Mouse (Mus musculus): ENCODE measurements around the gene Gpr176. TPM values are rescaled to one million over a fixed set of nuclear protein-coding genes. Genes with fewer than 3 reads are reported as not detected.

Gpr176 gene
- polyA plus RNA-seq, 1 experiment = 5.6 TPM

- no peak overlapping the region for H3K4me3 ChIP-seq (replicated peaks; ENCODE audit: insufficient read depth, low read depth, low read length)
- no peaks in the 10 kb centered on the region for H3K4me1 ChIP-seq (ENCODE audit: control insufficient read depth, insufficient read depth, low read length)
- H3K27ac ChIP-seq (ENCODE audit: insufficient read depth, low read length) = no peak overlapping the region
- no peak for DNase-seq
- 85% methylated on average over 10 of the region's 10 CpGs for WGBS
- TF ChIP-seq CTCF (IDR thresholded peaks at IDR 0.05; ENCODE audit: borderline replicate concordance, insufficient read depth, low read depth, low read length) (no peak), POLR2A (IDR thresholded peaks at IDR 0.05; ENCODE audit: borderline replicate concordance, insufficient read depth, low read length) (no peak)
- H3K27me3 ChIP-seq (ENCODE audit: control insufficient read depth, insufficient read depth, low read length) = no peaks in the 10 kb centered on the region
Measured at GRCm38 (mm10) chr2:118271606-118272005, 101.6 kb downstream of the Gpr176 start.

DNA sequence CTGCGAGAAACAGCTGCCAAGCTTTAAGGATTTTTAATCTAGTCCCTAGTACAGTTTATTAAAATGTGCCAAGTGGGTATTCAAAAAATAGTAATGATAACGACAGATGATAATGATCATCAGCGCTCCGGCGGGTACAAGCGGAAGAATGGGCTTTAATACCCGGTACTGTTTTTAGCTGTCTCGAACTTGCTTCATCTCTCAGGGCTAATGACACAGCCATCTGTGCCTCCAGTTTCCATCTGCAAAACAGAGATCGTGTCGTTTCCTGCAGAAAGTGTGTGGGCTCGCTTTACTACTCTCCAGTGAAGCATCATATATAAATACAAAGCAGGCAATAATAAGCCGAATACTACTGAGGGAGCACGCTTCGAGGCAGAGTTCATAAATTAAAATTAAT, 103.0 kb downstream of the Gpr176 start:
- TF ChIP-seq CTCF (IDR thresholded peaks at IDR 0.05; ENCODE audit: borderline replicate concordance, insufficient read depth, low read depth, low read length) = no peak
- no peak for TF ChIP-seq POLR2A (IDR thresholded peaks at IDR 0.05; ENCODE audit: borderline replicate concordance, insufficient read depth, low read length)
- Histone ChIP-seq H3K27ac (ENCODE audit: insufficient read depth, low read length) (no peak overlapping the region), H3K4me3 (replicated peaks; ENCODE audit: insufficient read depth, low read depth, low read length) (no peak overlapping the region), H3K4me1 (ENCODE audit: control insufficient read depth, insufficient read depth, low read length) (no peaks in the 10 kb centered on the region), H3K27me3 (ENCODE audit: control insufficient read depth, insufficient read depth, low read length) (no peaks in the 10 kb centered on the region)
- no peak for DNase-seq
- 63% methylated on average over 14 of the region's 14 CpGs for WGBS

- 46% methylated on average over 2 of the region's 2 CpGs for WGBS
Measured at GRCm38 (mm10) chr2:118263914-118264201, 109.4 kb downstream of the Gpr176 start.

DNA sequence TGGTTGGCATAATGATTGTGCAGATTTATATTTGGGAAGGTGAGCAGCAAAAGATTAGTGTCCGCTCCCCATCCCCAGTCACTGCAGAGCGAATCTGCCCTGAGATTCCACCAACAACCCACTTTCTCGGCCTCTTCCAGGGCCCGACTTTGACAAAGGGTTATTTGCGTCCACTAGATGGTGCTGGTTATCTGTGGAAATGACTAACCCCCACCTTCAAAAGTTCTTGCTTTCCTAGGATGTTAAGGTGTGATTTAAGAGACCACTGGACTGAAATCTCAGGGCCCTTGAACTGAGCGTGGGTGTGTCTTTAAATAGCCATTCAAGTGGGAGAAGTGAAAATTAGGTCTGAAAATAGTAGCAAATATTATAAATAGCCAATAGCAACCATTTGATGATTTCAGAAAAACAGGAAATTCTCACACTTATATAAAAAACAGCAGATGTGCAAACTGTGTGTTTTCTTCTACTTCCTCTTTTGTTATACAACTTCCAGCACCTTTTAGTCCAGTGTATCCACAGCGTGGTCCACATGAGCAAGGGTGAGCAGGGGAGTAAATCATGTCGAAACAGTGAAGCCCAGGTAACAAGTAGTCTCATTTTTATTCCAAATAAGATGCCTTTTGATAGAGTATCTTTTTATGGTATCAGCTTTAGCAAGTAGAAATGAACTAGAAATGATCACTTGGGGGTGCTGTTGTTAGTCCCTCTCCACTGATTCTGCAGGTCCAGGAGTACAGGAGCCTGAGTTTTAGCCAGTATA, 109.9 kb downstream of the Gpr176 start:
- no peak overlapping the region for H3K27ac ChIP-seq (ENCODE audit: insufficient read depth, low read length)
- WGBS = 18% methylated on average over 8 of the region's 8 CpGs

More at GRCm38 (mm10) chr2:118263914-118264201, 109.4 kb downstream of the Gpr176 start:
- Histone ChIP-seq H3K4me1 (ENCODE audit: control insufficient read depth, insufficient read depth, low read length) (no peaks in the 10 kb centered on the region), H3K27me3 (ENCODE audit: control insufficient read depth, insufficient read depth, low read length) (no peaks in the 10 kb centered on the region), H3K27ac (ENCODE audit: insufficient read depth, low read length) (no peak overlapping the region), H3K4me3 (replicated peaks; ENCODE audit: insufficient read depth, low read depth, low read length) (no peak overlapping the region)
- TF ChIP-seq POLR2A (IDR thresholded peaks at IDR 0.05; ENCODE audit: borderline replicate concordance, insufficient read depth, low read length) (no peak), CTCF (IDR thresholded peaks at IDR 0.05; ENCODE audit: borderline replicate concordance, insufficient read depth, low read depth, low read length) (no peak)
- no peak for DNase-seq

DNA sequence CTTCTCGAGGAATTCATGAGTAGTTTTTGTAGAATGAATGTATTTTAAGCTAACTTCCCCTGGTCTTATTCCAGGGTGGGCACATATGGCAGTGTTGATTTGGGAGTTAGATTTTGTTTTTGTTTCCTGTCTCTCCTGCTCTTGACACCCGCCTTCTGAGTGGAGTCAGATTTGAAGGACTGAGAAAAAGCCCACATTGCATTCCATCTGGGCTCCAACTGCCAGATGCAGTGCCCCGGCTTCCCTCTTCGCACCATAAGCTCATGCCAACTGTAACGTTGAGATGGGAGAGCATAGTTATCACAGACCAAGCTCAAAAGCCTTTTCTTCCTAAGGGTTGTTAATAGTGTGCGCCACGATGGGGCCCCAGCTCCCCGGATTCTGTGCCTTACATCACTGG, 110.5 kb downstream of the Gpr176 start:
- 58% methylated on average over 8 of the region's 8 CpGs for WGBS
- TF ChIP-seq CTCF (IDR thresholded peaks at IDR 0.05; ENCODE audit: borderline replicate concordance, insufficient read depth, low read depth, low read length) = no peak
- no peak for TF ChIP-seq POLR2A (IDR thresholded peaks at IDR 0.05; ENCODE audit: borderline replicate concordance, insufficient read depth, low read length)

More for the DNA sequence above, 109.9 kb downstream of the Gpr176 start:
- Histone ChIP-seq H3K4me3 (replicated peaks; ENCODE audit: insufficient read depth, low read depth, low read length) (no peak overlapping the region), H3K4me1 (ENCODE audit: control insufficient read depth, insufficient read depth, low read length) (no peaks in the 10 kb centered on the region), H3K27me3 (ENCODE audit: control insufficient read depth, insufficient read depth, low read length) (no peaks in the 10 kb centered on the region)
- peak; percentile 73 for TF ChIP-seq CTCF (IDR thresholded peaks at IDR 0.05; ENCODE audit: borderline replicate concordance, insufficient read depth, low read depth, low read length)
- TF ChIP-seq POLR2A (IDR thresholded peaks at IDR 0.05; ENCODE audit: borderline replicate concordance, insufficient read depth, low read length) = no peak
- peak; percentile 48 to 52 for DNase-seq

DNA sequence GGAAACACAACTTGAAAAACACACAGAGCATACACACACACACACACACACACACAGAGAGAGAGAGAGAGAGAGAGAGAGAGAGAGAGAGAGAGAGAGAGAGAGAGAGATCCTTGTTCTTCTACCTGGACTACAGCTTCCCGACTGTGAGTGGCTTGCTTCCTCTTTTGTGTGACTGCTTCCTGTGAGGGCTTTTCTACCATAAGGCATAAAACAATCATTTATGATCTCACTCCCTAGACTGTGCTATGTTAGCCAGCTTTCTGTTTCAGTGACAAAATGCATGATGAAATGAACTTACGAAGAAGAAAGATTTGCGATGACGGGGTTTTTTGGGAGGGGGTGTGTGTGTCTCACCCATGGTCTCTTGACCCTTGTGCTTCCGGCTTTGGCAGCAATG, 113.5 kb downstream of the Gpr176 start:
- H3K27me3 ChIP-seq (ENCODE audit: control insufficient read depth, insufficient read depth, low read length) = no peaks in the 10 kb centered on the region; the same call in 1 of the 2 replicates
- H3K4me1 ChIP-seq (ENCODE audit: control insufficient read depth, insufficient read depth, low read length) = no peaks in the 10 kb centered on the region
- DNase-seq = no peak
- WGBS = 85% methylated on average over 5 of the region's 5 CpGs
- H3K4me3 ChIP-seq (replicated peaks; ENCODE audit: insufficient read depth, low read depth, low read length) = no peak overlapping the region
- H3K27ac ChIP-seq (ENCODE audit: insufficient read depth, low read length) = no peak overlapping the region
- TF ChIP-seq POLR2A (IDR thresholded peaks at IDR 0.05; ENCODE audit: borderline replicate concordance, insufficient read depth, low read length) = no peak
- no peak for TF ChIP-seq CTCF (IDR thresholded peaks at IDR 0.05; ENCODE audit: borderline replicate concordance, insufficient read depth, low read depth, low read length)

More for the DNA sequence above, 110.5 kb downstream of the Gpr176 start:
- Histone ChIP-seq H3K27me3 (ENCODE audit: control insufficient read depth, insufficient read depth, low read length) (no peaks in the 10 kb centered on the region; the same call in 1 of the 2 replicates), H3K27ac (ENCODE audit: insufficient read depth, low read length) (no peak overlapping the region), H3K4me3 (replicated peaks; ENCODE audit: insufficient read depth, low read depth, low read length) (no peak overlapping the region), H3K4me1 (ENCODE audit: control insufficient read depth, insufficient read depth, low read length) (no peaks in the 10 kb centered on the region)
- DNase-seq = no peak

- no peak overlapping the region for H3K27ac ChIP-seq (ENCODE audit: insufficient read depth, low read length)
- TF ChIP-seq POLR2A (IDR thresholded peaks at IDR 0.05; ENCODE audit: borderline replicate concordance, insufficient read depth, low read length) (no peak), CTCF (IDR thresholded peaks at IDR 0.05; ENCODE audit: borderline replicate concordance, insufficient read depth, low read depth, low read length) (no peak)
- DNase-seq = no peak
- H3K27me3 ChIP-seq (ENCODE audit: control insufficient read depth, insufficient read depth, low read length) = no peaks in the 10 kb centered on the region; the same call in 1 of the 2 replicates
- no peaks in the 10 kb centered on the region for H3K4me1 ChIP-seq (ENCODE audit: control insufficient read depth, insufficient read depth, low read length)
- WGBS = 76% methylated on average over 8 of the region's 8 CpGs
- no peak overlapping the region for H3K4me3 ChIP-seq (replicated peaks; ENCODE audit: insufficient read depth, low read depth, low read length)
Measured at GRCm38 (mm10) chr2:118257094-118257493, 116.1 kb downstream of the Gpr176 start.

DNA sequence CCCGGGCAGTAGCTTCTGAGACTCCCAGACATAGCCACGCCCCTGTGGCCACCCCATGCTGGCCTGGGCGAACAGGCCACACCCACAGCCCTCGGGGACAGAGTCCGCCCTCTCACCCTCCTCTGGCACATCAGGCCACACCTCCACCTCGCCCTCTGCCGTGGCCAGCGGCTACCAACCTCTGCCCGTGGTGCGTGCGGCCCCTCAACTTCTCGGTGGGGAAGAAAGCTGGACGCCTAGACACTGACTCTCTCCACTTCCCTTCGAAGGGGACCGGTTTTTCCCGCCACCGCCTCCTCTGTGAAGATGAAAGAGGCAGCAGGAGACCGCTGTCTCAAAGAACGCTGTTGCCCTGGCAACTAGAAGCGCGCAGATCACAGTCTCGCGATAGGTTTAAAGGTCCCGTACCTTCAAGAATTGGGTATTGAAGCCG, 116.6 kb downstream of the Gpr176 start, which contains the start of gene Fsip1:
Gene Fsip1 (minus strand): TSS at position 346 of the 433 bp plus-strand sequence.
- peak within 1 kb of the TSS; percentile 47 for H3K4me3 ChIP-seq (replicated peaks; ENCODE audit: insufficient read depth, low read depth, low read length)
- no peak within 1 kb of the TSS for H3K27ac ChIP-seq (ENCODE audit: insufficient read depth, low read length)
- TF ChIP-seq CTCF (IDR thresholded peaks at IDR 0.05; ENCODE audit: borderline replicate concordance, insufficient read depth, low read depth, low read length) = no peak
- TF ChIP-seq POLR2A (IDR thresholded peaks at IDR 0.05; ENCODE audit: borderline replicate concordance, insufficient read depth, low read length) = no peak
- H3K4me1 ChIP-seq (ENCODE audit: control insufficient read depth, insufficient read depth, low read length) = no peaks in the 10 kb centered on the region
- DNase-seq = peak in 1 of 2 experiments; percentile 26
- no peaks in the 10 kb centered on the region; the same call in 1 of the 2 replicates for H3K27me3 ChIP-seq (ENCODE audit: control insufficient read depth, insufficient read depth, low read length)
- 4% methylated on average over 25 of the region's 25 CpGs for WGBS

Data from cerebellum, adult 2 months (tissue).